Mouse (Mus musculus) liver, embryonic 11.5 days (tissue): ENCODE data around the gene Elane. TPM values are rescaled to one million over a fixed set of nuclear protein-coding genes. Genes with fewer than 3 reads are reported as not detected.

Experiments
- ATAC-seq: fragments of 200-750 bp; cut with Nextera tagmentation; replicated peaks from 2 replicates; pipeline ENCODE4 v1.8.0; 2017; ENCODE audit warnings: moderate number of reproducible peaks, mild to moderate bottlenecking, moderate TSS enrichment, moderate library complexity; ENCODE audit not compliant: low FRiP score
- DNase-seq: peaks from one replicate; pipeline ENCODE4 v3.0.0-alpha.2; 2017; ENCODE audit warnings: low spot score
- H3K27ac ChIP-seq: fragments of 300-500 bp; sonication (generic); 2 replicates; pipeline ENCODE4 v1.5.1; 2014; ENCODE audit warnings: mild to moderate bottlenecking, low read depth, low read length, control low read depth
- H3K27me3 ChIP-seq: fragments of 300-500 bp; sonication (generic); replicated peaks from 2 replicates; pipeline ENCODE4 v1.6.1; 2014; ENCODE audit warnings: low read length, mixed read lengths; ENCODE audit not compliant: control insufficient read depth, insufficient read depth
- H3K36me3 ChIP-seq: fragments of 300-500 bp; sonication (generic); 2 replicates; pipeline ENCODE4 v1.6.1; 2014; ENCODE audit warnings: mild to moderate bottlenecking, low read length, moderate library complexity, mixed read lengths; ENCODE audit not compliant: control insufficient read depth, insufficient read depth
- H3K4me1 ChIP-seq: fragments of 300-500 bp; sonication (generic); replicated peaks from 2 replicates; pipeline ENCODE4 v1.6.1; 2014; ENCODE audit warnings: low read length, mixed read lengths; ENCODE audit not compliant: control insufficient read depth, insufficient read depth
- H3K4me2 ChIP-seq: fragments of 300-500 bp; sonication (generic); 2 replicates; pipeline ENCODE4 v1.6.1; 2014; ENCODE audit warnings: mild to moderate bottlenecking, control low read depth, moderate library complexity
- H3K4me3 ChIP-seq: fragments of 300-500 bp; sonication (generic); 2 replicates; pipeline ENCODE4 v1.5.1; 2014; ENCODE audit warnings: low read depth, low read length, control low read depth
- H3K9ac ChIP-seq: fragments of 300-500 bp; sonication (generic); 2 replicates; pipeline ENCODE4 v1.6.1; 2014; ENCODE audit warnings: low read depth, low read length, control low read depth
- H3K9me3 ChIP-seq: fragments of 300-500 bp; sonication (generic); 2 replicates; pipeline ENCODE4 v1.6.1; 2016; ENCODE audit warnings: low read length, inconsistent platforms, mixed read lengths; ENCODE audit not compliant: control insufficient read depth
- WGBS: fragments of 180-500 bp; shearing (Covaris S2); extraction: QIAGEN DNeasy Blood & Tissue Kit; methylation state at CpG from one replicate; pipeline ENCODE4 v1.1.7; 2014; 5-methylcytosine and 5-hydroxymethylcytosine counted together
- polyA plus RNA-seq: library from polyadenylated mRNA; unstranded; fragments of >200 nt; fragmentation: Nextera tagmentation; extraction: Ambion mirVana; gene quantifications from 2 replicates; pipeline ENCODE4 v1.2.1, GENCODE M21; 2014

The Elane gene
- 11.1 and 11.8 TPM in 2 replicates for polyA plus RNA-seq

GRCm38 (mm10) chr10:79886054-79886453 lies at the start of gene Elane:
TSS of gene Elane (plus strand) at chr10:79886247.
- no peak for ATAC-seq
- no peak within 1 kb of the TSS for H3K9ac ChIP-seq
- H3K4me1 ChIP-seq, result peaks cover 20% of the 10 kb centered on the region
- peaks cover 6% of the 10 kb centered on the region; the same call in 1 of the 2 replicates for H3K27me3 ChIP-seq
- WGBS, result 71% methylated on average over 6 of the region's 6 CpGs
- H3K4me2 ChIP-seq, result no peak within 1 kb of the TSS
- no peaks in the 10 kb centered on the region for H3K9me3 ChIP-seq
- H3K27ac ChIP-seq, result no peak within 1 kb of the TSS
- DNase-seq, result no peak
- no peak within 1 kb of the TSS for H3K4me3 ChIP-seq
- H3K36me3 ChIP-seq, result no peaks in the 10 kb centered on the region

DNA sequence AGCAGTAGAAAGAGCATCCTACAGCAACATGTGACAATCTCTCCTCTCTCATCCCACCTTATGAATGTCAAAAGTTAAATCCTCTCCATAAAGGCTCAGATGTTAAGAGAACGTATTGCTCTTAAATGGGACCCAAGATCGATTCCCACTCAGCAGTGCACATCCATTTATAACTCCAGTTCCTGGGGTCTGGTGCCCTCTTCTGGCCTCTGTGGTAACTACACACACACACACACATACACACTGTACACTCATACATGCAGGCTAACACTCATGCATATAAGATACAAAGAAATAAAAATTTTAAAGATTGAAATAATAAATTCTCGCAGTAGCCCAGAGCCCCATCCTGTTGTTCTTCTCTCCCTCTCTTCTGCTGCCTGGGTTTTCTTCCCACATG lies 49.1 kb upstream of the Elane start:
- H3K4me1 ChIP-seq, result no peaks in the 10 kb centered on the region
- no peak overlapping the region for H3K9ac ChIP-seq
- H3K36me3 ChIP-seq, result no peaks in the 10 kb centered on the region
- no peak overlapping the region for H3K4me2 ChIP-seq
- no peak for DNase-seq
- WGBS, result 90% methylated on average over 3 of the region's 3 CpGs
- H3K9me3 ChIP-seq, result no peaks in the 10 kb centered on the region
- no peak overlapping the region for H3K27ac ChIP-seq
- H3K4me3 ChIP-seq, result no peak overlapping the region
- no peaks in the 10 kb centered on the region for H3K27me3 ChIP-seq
- ATAC-seq, result no peak

DNA sequence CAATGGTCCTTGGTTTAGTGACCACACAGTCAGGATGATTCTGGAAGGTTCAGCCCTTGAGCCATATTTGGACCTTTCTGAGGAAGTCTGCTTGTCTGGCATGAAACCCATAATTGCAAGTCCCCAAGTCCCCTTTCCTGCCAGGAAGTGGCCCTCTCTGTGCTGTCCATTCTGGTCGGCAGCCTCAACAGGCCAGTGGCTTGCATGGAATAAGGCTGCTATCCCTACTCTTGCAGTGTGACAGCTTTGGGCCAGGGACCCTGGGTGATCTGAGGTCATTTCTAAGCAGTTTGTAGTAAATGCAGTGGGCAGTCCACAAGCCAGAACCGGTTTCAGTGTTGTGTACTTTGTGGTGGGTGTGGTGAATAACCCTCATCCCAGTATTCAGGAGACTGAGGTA lies 47.9 kb upstream of the Elane start:
- H3K4me1 ChIP-seq, result no peaks in the 10 kb centered on the region
- DNase-seq, result no peak
- no peaks in the 10 kb centered on the region for H3K9me3 ChIP-seq
- WGBS, result 39% methylated on average over 2 of the region's 2 CpGs
- no peak overlapping the region for H3K9ac ChIP-seq
- H3K27ac ChIP-seq, result no peak overlapping the region
- ATAC-seq, result no peak
- no peak overlapping the region for H3K4me2 ChIP-seq
- no peak overlapping the region for H3K4me3 ChIP-seq
- no peaks in the 10 kb centered on the region for H3K27me3 ChIP-seq
- no peaks in the 10 kb centered on the region for H3K36me3 ChIP-seq

DNA sequence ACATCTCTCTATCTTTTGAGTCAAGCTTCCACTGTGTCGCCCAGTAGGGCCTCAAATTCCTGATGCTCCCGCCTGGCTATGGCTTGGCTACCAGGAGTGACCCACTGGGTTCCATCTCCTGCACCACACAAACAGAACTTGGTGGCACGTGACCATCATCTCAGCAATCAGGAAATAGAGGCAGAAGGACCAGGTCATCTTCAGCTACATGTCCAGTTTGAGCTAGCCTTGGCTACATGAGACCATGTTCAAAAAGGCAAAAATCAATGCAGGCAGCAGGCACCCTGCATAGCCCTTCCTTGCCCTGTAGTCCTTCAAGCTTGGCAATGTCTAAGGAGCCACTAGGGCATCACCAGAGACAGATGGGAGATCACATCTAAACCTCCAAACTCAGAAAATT lies 46.0 kb upstream of the Elane start:
- ATAC-seq, result no peak
- Histone ChIP-seq H3K36me3 (no peaks in the 10 kb centered on the region), H3K4me2 (no peak overlapping the region; the same call in 1 of the 2 replicates), H3K4me3 (no peak overlapping the region), H3K9ac (no peak overlapping the region), H3K9me3 (no peaks in the 10 kb centered on the region), H3K27ac (0 out of 2 replicates have a peak overlapping the region, but pooled peaks have one; percentile 6), H3K27me3 (no peaks in the 10 kb centered on the region), H3K4me1 (no peaks in the 10 kb centered on the region)
- DNase-seq, result no peak
- WGBS, result 78% methylated on average over 3 of the region's 3 CpGs

GRCm38 (mm10) chr10:79840644-79841551 lies 45.1 kb upstream of the Elane start:
- WGBS, result under 1% methylated on average over 24 of the region's 24 CpGs
- Histone ChIP-seq H3K4me1 (no peaks in the 10 kb centered on the region), H3K4me3 (peak overlapping the region; percentile 51), H3K9ac (peak overlapping the region; percentile 51), H3K9me3 (no peaks in the 10 kb centered on the region), H3K4me2 (peak overlapping the region; percentile 72), H3K27ac (peak overlapping the region; percentile 6; the same call in 1 of the 2 replicates), H3K27me3 (no peaks in the 10 kb centered on the region), H3K36me3 (no peaks in the 10 kb centered on the region)
- ATAC-seq (peak; percentile 81), DNase-seq (peak; percentile 62)

- Histone ChIP-seq H3K9me3 (no peaks in the 10 kb centered on the region), H3K36me3 (no peaks in the 10 kb centered on the region), H3K4me3 (no peak overlapping the region), H3K4me2 (no peak overlapping the region), H3K9ac (no peak overlapping the region), H3K27ac (no peak overlapping the region), H3K27me3 (no peaks in the 10 kb centered on the region), H3K4me1 (no peaks in the 10 kb centered on the region)
- WGBS, result 73% methylated on average over 3 of the region's 3 CpGs
- DNase-seq (no peak), ATAC-seq (no peak)
These were observed 43.7 kb upstream of the Elane start for GRCm38 (mm10) chr10:79842322-79842721.

GRCm38 (mm10) chr10:79843476-79843875 lies 42.6 kb upstream of the Elane start:
- no peaks in the 10 kb centered on the region for H3K27me3 ChIP-seq
- no peak overlapping the region for H3K27ac ChIP-seq
- 90% methylated on average over 6 of the region's 6 CpGs for WGBS
- ATAC-seq (no peak), DNase-seq (no peak)
- no peaks in the 10 kb centered on the region for H3K4me1 ChIP-seq
- no peaks in the 10 kb centered on the region for H3K9me3 ChIP-seq
- H3K4me3 ChIP-seq, result no peak overlapping the region
- H3K36me3 ChIP-seq, result no peaks in the 10 kb centered on the region
- H3K9ac ChIP-seq, result no peak overlapping the region
- H3K4me2 ChIP-seq, result no peak overlapping the region

- WGBS, result 56% methylated on average over 5 of the region's 5 CpGs
- Histone ChIP-seq H3K4me1 (peaks cover 13% of the 10 kb centered on the region), H3K27ac (no peak overlapping the region), H3K4me3 (no peak overlapping the region), H3K27me3 (no peaks in the 10 kb centered on the region), H3K36me3 (no peaks in the 10 kb centered on the region), H3K4me2 (no peak overlapping the region), H3K9ac (no peak overlapping the region), H3K9me3 (no peaks in the 10 kb centered on the region)
- ATAC-seq (no peak), DNase-seq (no peak)
These were observed 39.5 kb upstream of the Elane start for GRCm38 (mm10) chr10:79846553-79846952.
